Mouse (Mus musculus): Measurements from ENCODE around the gene Adam30. TPM values are rescaled to one million over a fixed set of nuclear protein-coding genes. Genes with fewer than 3 reads are reported as not detected.
A peak's percentile ranks its signal among the peaks of the same experiment; 100 is the strongest.

Adam30 gene
- total and polyA plus RNA-seq, 2 experiments from 2014 or later: not detected

DNA sequence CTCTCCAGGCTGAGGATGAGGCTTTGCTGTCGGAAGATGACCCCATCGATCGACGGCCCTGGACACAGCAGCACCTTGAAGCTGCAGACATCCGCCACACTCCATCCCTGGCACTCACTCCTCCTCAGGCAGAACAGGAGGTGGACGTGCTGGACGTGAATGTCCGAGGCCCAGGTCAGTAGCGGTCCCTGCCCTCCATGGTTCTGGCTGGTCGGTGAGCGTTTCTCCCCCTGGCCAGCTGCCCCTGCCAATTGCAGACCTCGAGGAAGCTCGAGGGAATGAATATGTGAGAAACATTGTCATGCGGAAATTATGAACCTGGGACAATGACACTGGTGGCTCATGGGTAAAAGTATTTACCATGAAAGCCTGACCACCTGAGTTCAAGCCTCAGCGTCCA lies 19.0 kb upstream of the Adam30 start:
- H3K27me3 ChIP-seq (ENCODE audit: insufficient read depth, low read length): no peaks in the 10 kb centered on the region
- no peaks in the 10 kb centered on the region for H3K4me1 ChIP-seq (ENCODE audit: insufficient read depth)
- H3K9me3 ChIP-seq (ENCODE audit: low read length): no peaks in the 10 kb centered on the region
- TF ChIP-seq CTCF (IDR thresholded peaks at IDR 0.05; ENCODE audit: low read depth): no peak
- H3K9ac ChIP-seq: no peak overlapping the region
- H3K4me2 ChIP-seq (ENCODE audit: low read depth): no peak overlapping the region
- DNase-seq: no peak
- H3K36me3 ChIP-seq (ENCODE audit: insufficient read depth): peaks cover 36% of the 10 kb centered on the region
- ATAC-seq: no peak
- no peak overlapping the region for H3K4me3 ChIP-seq (ENCODE audit: low read depth, low read length)
- 93% methylated on average over 15 of the region's 15 CpGs for WGBS
- no peak overlapping the region for H3K27ac ChIP-seq (ENCODE audit: low read depth, low read length)

DNA sequence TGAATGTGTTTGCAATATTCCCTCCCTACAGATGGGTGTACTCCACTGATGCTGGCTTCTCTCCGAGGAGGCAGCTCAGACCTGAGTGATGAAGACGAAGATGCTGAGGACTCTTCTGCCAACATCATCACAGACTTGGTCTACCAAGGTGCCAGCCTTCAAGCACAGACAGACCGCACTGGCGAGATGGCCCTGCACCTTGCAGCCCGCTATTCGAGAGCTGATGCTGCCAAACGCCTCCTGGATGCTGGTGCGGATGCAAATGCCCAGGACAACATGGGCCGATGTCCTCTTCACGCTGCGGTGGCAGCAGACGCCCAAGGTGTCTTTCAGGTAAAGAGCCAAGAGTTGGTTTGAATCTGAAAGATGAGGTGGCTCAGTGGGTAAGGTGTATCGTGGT lies 17.6 kb upstream of the Adam30 start:
- TF ChIP-seq CTCF (IDR thresholded peaks at IDR 0.05; ENCODE audit: low read depth): no peak
- Histone ChIP-seq H3K36me3 (ENCODE audit: insufficient read depth) (peaks cover 37% of the 10 kb centered on the region), H3K4me2 (ENCODE audit: low read depth) (no peak overlapping the region), H3K27me3 (ENCODE audit: insufficient read depth, low read length) (no peaks in the 10 kb centered on the region), H3K4me3 (ENCODE audit: low read depth, low read length) (no peak overlapping the region), H3K27ac (ENCODE audit: low read depth, low read length) (no peak overlapping the region), H3K4me1 (ENCODE audit: insufficient read depth) (no peaks in the 10 kb centered on the region), H3K9me3 (ENCODE audit: low read length) (no peaks in the 10 kb centered on the region), H3K9ac (no peak overlapping the region)
- no peak for DNase-seq
- no peak for ATAC-seq
- 97% methylated on average over 13 of the region's 13 CpGs for WGBS

DNA sequence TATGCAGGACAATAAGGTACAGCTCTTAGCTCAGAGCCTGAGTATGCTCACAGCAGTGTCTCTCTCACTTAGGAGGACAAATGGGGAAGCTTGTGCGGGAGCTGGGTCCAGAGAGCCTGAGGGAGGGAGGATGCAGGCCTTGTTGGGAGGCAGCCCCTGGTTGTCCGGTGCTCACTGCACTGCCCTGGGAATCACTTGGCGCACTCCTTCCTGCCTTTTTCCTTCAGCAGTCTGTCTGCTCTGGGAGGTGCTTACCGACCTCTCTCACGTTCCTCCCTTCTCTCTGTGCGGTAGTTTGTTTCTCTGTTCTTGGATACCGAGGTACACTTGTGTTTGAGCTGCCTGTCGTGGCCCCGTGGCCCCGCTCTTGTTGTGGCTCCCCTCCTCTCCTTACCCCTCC lies 15.2 kb upstream of the Adam30 start:
- Histone ChIP-seq H3K9me3 (ENCODE audit: low read length) (no peaks in the 10 kb centered on the region), H3K4me2 (ENCODE audit: low read depth) (no peak overlapping the region), H3K4me1 (ENCODE audit: insufficient read depth) (no peaks in the 10 kb centered on the region), H3K27ac (ENCODE audit: low read depth, low read length) (peak overlapping the region; percentile 47; the same call in 1 of the 2 replicates), H3K27me3 (ENCODE audit: insufficient read depth, low read length) (no peaks in the 10 kb centered on the region), H3K36me3 (ENCODE audit: insufficient read depth) (peaks cover 31% of the 10 kb centered on the region), H3K9ac (no peak overlapping the region), H3K4me3 (ENCODE audit: low read depth, low read length) (no peak overlapping the region)
- WGBS: 65% methylated on average over 10 of the region's 10 CpGs
- ATAC-seq (peak; percentile 51), DNase-seq (no peak)
- no peak for TF ChIP-seq CTCF (IDR thresholded peaks at IDR 0.05; ENCODE audit: low read depth)

DNA sequence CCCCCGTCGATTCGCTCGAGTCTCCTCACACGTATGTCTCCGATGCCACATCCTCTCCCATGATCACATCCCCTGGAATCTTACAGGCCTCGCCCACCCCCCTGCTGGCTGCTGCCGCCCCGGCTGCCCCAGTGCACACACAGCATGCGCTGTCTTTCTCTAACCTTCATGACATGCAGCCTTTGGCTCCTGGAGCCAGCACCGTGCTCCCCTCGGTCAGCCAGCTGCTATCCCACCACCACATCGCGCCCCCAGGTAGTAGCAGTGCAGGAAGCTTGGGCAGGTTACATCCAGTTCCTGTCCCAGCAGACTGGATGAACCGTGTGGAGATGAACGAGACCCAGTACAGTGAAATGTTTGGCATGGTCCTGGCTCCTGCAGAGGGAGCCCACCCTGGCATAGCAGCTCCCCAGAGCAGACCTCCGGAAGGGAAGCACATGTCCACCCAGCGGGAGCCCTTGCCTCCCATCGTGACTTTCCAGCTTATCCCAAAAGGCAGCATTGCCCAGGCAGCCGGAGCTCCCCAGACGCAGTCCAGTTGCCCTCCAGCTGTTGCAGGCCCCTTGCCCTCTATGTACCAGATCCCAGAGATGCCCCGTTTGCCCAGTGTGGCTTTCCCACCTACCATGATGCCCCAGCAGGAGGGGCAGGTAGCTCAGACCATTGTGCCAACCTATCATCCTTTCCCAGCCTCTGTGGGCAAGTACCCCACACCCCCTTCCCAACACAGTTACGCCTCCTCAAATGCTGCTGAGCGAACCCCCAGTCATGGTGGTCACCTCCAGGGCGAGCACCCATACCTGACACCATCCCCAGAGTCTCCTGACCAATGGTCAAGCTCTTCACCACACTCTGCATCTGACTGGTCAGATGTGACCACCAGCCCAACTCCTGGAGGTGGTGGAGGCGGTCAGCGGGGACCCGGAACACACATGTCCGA lies 13.7 kb upstream of the Adam30 start:
- no peak for TF ChIP-seq CTCF (IDR thresholded peaks at IDR 0.05; ENCODE audit: low read depth)
- Histone ChIP-seq H3K4me1 (ENCODE audit: insufficient read depth) (no peaks in the 10 kb centered on the region), H3K4me3 (ENCODE audit: low read depth, low read length) (no peak overlapping the region), H3K27me3 (ENCODE audit: insufficient read depth, low read length) (no peaks in the 10 kb centered on the region), H3K9ac (no peak overlapping the region), H3K36me3 (ENCODE audit: insufficient read depth) (peaks cover 28% of the 10 kb centered on the region), H3K9me3 (ENCODE audit: low read length) (no peaks in the 10 kb centered on the region), H3K4me2 (ENCODE audit: low read depth) (no peak overlapping the region), H3K27ac (ENCODE audit: low read depth, low read length) (no peak overlapping the region)
- no peak for DNase-seq
- WGBS: 94% methylated on average over 29 of the region's 29 CpGs
- no peak for ATAC-seq

DNA sequence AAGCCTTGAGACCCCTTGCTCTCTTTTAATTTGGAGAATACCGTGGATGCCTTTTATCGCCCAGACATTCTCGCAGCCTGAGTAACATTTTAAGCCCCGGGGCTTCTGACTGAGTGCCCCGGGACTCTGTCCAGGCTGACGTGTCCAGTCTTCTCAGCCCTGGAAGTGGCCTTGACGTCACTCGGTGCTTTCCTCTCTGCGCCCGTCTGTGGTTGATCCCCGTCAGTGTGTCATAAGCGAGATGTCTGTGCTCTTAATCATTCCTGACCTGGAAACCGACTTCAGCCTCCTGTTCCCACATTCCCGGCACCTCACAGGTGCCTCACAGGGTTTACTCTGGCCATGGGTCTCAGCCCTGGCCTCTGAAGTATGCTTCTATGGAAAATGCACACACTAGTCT lies 12.7 kb upstream of the Adam30 start:
- WGBS: 92% methylated on average over 14 of the region's 14 CpGs
- Histone ChIP-seq H3K4me3 (ENCODE audit: low read depth, low read length) (no peak overlapping the region), H3K4me2 (ENCODE audit: low read depth) (no peak overlapping the region), H3K36me3 (ENCODE audit: insufficient read depth) (peaks cover 24% of the 10 kb centered on the region), H3K27ac (ENCODE audit: low read depth, low read length) (no peak overlapping the region), H3K9me3 (ENCODE audit: low read length) (no peaks in the 10 kb centered on the region), H3K27me3 (ENCODE audit: insufficient read depth, low read length) (no peaks in the 10 kb centered on the region), H3K9ac (no peak overlapping the region), H3K4me1 (ENCODE audit: insufficient read depth) (no peaks in the 10 kb centered on the region)
- no peak for DNase-seq
- TF ChIP-seq CTCF (IDR thresholded peaks at IDR 0.05; ENCODE audit: low read depth): no peak
- no peak for ATAC-seq

DNA sequence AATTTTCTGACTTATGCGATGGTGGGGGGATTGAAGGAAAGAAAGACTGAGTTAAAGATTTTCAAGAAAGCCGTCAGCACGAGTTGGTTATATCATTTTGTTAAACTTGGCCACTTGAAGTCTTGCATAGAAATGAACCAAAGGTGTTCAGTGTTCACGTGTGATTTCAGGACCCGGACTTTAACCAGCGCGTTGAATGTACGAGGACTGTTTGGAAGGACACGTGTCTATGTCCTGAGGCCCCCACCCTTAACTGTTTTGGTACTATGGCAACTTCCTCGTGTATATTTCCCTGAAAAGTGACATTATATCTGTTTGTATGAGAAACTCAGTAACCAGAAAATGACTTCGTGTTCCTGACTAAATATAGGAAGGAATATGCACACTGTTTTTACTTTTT lies 10.5 kb upstream of the Adam30 start:
- H3K27me3 ChIP-seq (ENCODE audit: insufficient read depth, low read length): no peaks in the 10 kb centered on the region
- H3K27ac ChIP-seq (ENCODE audit: low read depth, low read length): no peak overlapping the region
- H3K4me3 ChIP-seq (ENCODE audit: low read depth, low read length): no peak overlapping the region
- H3K36me3 ChIP-seq (ENCODE audit: insufficient read depth): 0 out of 2 replicates have a peak, but pooled peaks cover 14% of the 10 kb centered on the region
- H3K4me1 ChIP-seq (ENCODE audit: insufficient read depth): no peaks in the 10 kb centered on the region
- no peaks in the 10 kb centered on the region for H3K9me3 ChIP-seq (ENCODE audit: low read length)
- H3K9ac ChIP-seq: no peak overlapping the region
- no peak overlapping the region for H3K4me2 ChIP-seq (ENCODE audit: low read depth)
- TF ChIP-seq CTCF (IDR thresholded peaks at IDR 0.05; ENCODE audit: low read depth): no peak
- ATAC-seq (no peak), DNase-seq (no peak)
- WGBS: 96% methylated on average over 11 of the region's 11 CpGs

DNA sequence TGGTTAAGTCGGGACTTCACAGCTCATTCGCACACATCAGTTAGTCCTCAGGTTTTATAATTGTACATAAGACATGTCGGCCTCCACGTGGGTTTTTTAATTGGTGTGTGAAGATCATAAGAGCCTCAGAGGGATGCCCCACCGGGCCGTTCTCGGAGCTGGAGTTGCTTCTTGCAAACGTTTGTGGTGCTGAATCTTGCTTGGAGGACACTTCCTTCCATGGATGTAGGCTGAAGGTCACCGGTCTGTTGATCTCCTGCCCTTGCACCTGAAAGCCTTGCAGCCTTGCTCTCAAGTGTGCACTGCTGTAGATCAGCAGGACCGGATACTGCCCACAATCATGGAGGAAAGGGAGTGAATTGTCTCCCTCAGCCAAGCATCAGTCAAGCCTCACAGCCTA lies 9.4 kb upstream of the Adam30 start:
- Histone ChIP-seq H3K4me3 (ENCODE audit: low read depth, low read length) (no peak overlapping the region), H3K27me3 (ENCODE audit: insufficient read depth, low read length) (no peaks in the 10 kb centered on the region), H3K9me3 (ENCODE audit: low read length) (no peaks in the 10 kb centered on the region), H3K4me2 (ENCODE audit: low read depth) (no peak overlapping the region), H3K27ac (ENCODE audit: low read depth, low read length) (no peak overlapping the region), H3K4me1 (ENCODE audit: insufficient read depth) (no peaks in the 10 kb centered on the region), H3K9ac (no peak overlapping the region), H3K36me3 (ENCODE audit: insufficient read depth) (0 out of 2 replicates have a peak, but pooled peaks cover 14% of the 10 kb centered on the region)
- DNase-seq: no peak
- 87% methylated on average over 10 of the region's 10 CpGs for WGBS
- TF ChIP-seq CTCF (IDR thresholded peaks at IDR 0.05; ENCODE audit: low read depth): no peak
- no peak for ATAC-seq
